Mouse (Mus musculus): ENCODE measurements around the gene Chic2. TPM values are rescaled to one million over a fixed set of nuclear protein-coding genes. Genes with fewer than 3 reads are reported as not detected.
A peak's percentile ranks its signal among the peaks of the same experiment; 100 is the strongest.

Gene Chic2
- polyA plus RNA-seq, 1 experiment from 2014 or later, result 45.3 TPM

DNA sequence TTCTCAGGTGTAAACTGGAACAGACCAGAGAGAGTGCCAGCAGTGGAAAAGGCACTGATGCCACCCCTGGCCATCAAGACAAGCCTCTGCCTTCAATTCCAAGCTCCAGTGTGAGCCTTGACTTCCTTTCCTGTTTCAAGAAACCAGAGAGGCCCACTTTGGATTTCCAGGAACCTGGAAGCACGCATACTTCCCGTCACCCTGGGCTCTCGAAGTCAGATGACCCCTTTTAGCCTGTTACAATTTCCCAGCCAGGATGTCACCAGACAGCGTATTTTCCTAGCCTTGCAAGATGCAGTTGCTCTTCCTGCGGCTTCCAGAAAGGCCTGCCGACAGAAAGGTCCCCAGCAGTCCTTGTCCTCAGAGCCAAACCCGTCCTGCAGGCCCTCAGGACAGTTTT is 65.0 kb downstream of the Chic2 start:
- ATAC-seq (ENCODE audit: low FRiP score, low TSS enrichment) (no peak), DNase-seq (peak; percentile 16)
- no peaks in the 10 kb centered on the region for H3K9me3 ChIP-seq (ENCODE audit: control insufficient read depth, low read length)
- H3K4me2 ChIP-seq (ENCODE audit: low read length), result no peak overlapping the region; the same call in 1 of the 2 replicates
- H3K36me3 ChIP-seq (ENCODE audit: control insufficient read depth, insufficient read depth, low read length), result no peaks in the 10 kb centered on the region
- no peak overlapping the region for H3K27ac ChIP-seq (replicated peaks; ENCODE audit: low read depth, low read length)
- peaks cover 16% of the 10 kb centered on the region for H3K4me1 ChIP-seq (ENCODE audit: control insufficient read depth, insufficient read depth, low read length)
- H3K27me3 ChIP-seq (ENCODE audit: control insufficient read depth, insufficient read depth, low read length), result peaks cover 96% of the 10 kb centered on the region
- H3K9ac ChIP-seq (replicated peaks; ENCODE audit: low read length), result no peak overlapping the region
- 19% methylated on average over 7 of the region's 7 CpGs for WGBS
- no peak overlapping the region for H3K4me3 ChIP-seq (replicated peaks; ENCODE audit: low read depth, low read length)

DNA sequence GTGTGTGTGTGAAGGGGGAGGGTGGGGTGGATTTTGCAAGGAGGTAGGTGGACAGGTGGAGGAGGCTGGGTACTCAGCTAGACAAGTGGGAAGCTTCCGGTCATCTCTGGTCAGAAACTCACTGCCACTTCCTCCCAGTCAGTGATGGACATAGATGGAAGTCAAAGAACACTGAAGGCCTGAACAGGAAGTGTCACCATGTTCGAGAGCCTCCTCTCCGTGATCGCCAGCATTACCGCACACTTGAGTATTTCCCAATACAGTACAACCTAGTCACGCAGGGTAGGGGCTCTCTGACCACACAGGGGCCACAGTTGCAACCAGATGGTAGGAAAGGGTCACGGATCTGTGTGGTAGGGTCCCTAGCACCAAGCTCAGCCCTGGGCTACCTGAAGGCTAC is 69.1 kb downstream of the Chic2 start:
- no peaks in the 10 kb centered on the region for H3K36me3 ChIP-seq (ENCODE audit: control insufficient read depth, insufficient read depth, low read length)
- H3K27me3 ChIP-seq (ENCODE audit: control insufficient read depth, insufficient read depth, low read length), result peaks cover 98% of the 10 kb centered on the region
- H3K4me2 ChIP-seq (ENCODE audit: low read length), result no peak overlapping the region
- no peak overlapping the region for H3K27ac ChIP-seq (replicated peaks; ENCODE audit: low read depth, low read length)
- H3K4me1 ChIP-seq (ENCODE audit: control insufficient read depth, insufficient read depth, low read length), result peaks cover 9% of the 10 kb centered on the region
- ATAC-seq (ENCODE audit: low FRiP score, low TSS enrichment) (no peak), DNase-seq (no peak)
- H3K9me3 ChIP-seq (ENCODE audit: control insufficient read depth, low read length), result no peaks in the 10 kb centered on the region
- H3K9ac ChIP-seq (replicated peaks; ENCODE audit: low read length), result no peak overlapping the region
- H3K4me3 ChIP-seq (replicated peaks; ENCODE audit: low read depth, low read length), result no peak overlapping the region
- 92% methylated on average over 7 of the region's 7 CpGs for WGBS

DNA sequence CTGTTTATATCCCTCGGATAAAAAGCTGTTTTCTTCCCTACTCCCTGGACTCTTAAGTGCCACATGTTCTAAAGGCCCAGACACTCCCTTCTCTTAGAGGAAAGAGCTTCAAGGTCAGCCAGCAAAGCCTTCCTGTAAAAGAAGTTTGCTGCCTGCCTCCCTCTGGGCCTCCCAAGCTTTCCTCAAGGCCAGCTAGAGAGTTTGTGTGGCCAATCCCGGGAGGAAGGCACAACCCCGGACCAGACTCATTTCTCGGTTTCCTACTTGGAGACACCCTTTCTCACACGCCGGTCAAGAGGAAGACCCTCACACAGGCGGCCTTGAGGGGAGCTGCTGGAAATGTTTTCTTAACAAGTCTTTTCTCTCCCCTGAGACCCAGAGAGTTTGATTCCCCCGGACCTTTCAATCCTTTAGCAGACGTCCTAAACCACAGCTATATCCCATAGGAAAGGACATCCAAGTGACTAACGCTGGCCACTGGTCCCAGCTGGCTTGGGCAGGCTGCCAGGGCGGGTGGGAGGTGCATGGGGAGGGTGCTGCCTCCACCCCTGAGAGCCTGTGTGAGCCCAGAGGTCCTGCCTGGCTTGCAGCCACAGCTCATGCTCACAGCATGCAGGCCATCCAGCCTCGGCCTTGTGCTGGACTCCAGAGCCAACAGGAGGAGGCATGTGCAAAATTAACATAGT is 69.7 kb downstream of the Chic2 start:
- Histone ChIP-seq H3K4me2 (ENCODE audit: low read length) (no peak overlapping the region), H3K4me1 (ENCODE audit: control insufficient read depth, insufficient read depth, low read length) (peaks cover 3% of the 10 kb centered on the region), H3K27ac (replicated peaks; ENCODE audit: low read depth, low read length) (no peak overlapping the region), H3K36me3 (ENCODE audit: control insufficient read depth, insufficient read depth, low read length) (no peaks in the 10 kb centered on the region), H3K9ac (replicated peaks; ENCODE audit: low read length) (no peak overlapping the region), H3K4me3 (replicated peaks; ENCODE audit: low read depth, low read length) (no peak overlapping the region), H3K27me3 (ENCODE audit: control insufficient read depth, insufficient read depth, low read length) (peaks cover 92% of the 10 kb centered on the region), H3K9me3 (ENCODE audit: control insufficient read depth, low read length) (no peaks in the 10 kb centered on the region)
- ATAC-seq (ENCODE audit: low FRiP score, low TSS enrichment), result no peak
- 52% methylated on average over 12 of the region's 12 CpGs for WGBS
- DNase-seq, result peak; percentile 26

DNA sequence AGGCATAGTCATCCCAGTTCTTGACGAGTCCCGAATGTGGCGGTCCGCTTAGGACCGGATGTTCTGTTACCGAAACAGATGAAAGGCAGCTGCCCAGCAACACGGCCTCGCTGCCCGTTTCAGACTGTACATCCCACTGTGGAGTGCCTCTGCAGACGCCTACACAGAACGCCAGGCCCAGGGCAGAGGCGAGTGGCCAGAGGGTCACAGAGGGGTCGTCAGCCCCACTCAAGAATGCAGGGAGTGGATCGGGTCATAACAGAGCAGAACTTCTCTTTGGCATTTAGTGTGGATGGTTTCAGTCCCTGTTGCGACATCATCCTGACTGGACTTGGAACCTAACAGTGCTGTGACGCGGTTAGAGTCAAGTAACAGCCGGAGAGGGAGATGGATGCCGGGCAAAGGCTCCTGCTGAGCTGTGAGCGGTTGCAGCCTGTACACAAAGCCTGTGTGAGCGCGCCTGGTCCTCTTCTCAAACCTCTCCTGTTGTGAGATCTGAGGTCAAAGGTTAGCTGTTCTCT is 70.5 kb downstream of the Chic2 start:
- DNase-seq, result no peak
- Histone ChIP-seq H3K9me3 (ENCODE audit: control insufficient read depth, low read length) (no peaks in the 10 kb centered on the region), H3K4me2 (ENCODE audit: low read length) (no peak overlapping the region), H3K9ac (replicated peaks; ENCODE audit: low read length) (no peak overlapping the region), H3K27ac (replicated peaks; ENCODE audit: low read depth, low read length) (no peak overlapping the region), H3K36me3 (ENCODE audit: control insufficient read depth, insufficient read depth, low read length) (no peaks in the 10 kb centered on the region), H3K4me3 (replicated peaks; ENCODE audit: low read depth, low read length) (no peak overlapping the region), H3K4me1 (ENCODE audit: control insufficient read depth, insufficient read depth, low read length) (no peaks in the 10 kb centered on the region), H3K27me3 (ENCODE audit: control insufficient read depth, insufficient read depth, low read length) (peaks cover 92% of the 10 kb centered on the region)
- WGBS, result 57% methylated on average over 22 of the region's 22 CpGs
- no peak for ATAC-seq (ENCODE audit: low FRiP score, low TSS enrichment)

GRCm38 (mm10) chr5:74971418-74971817 is 73.2 kb downstream of the Chic2 start:
- no peak overlapping the region for H3K27ac ChIP-seq (replicated peaks; ENCODE audit: low read depth, low read length)
- no peaks in the 10 kb centered on the region for H3K36me3 ChIP-seq (ENCODE audit: control insufficient read depth, insufficient read depth, low read length)
- H3K9me3 ChIP-seq (ENCODE audit: control insufficient read depth, low read length), result no peaks in the 10 kb centered on the region
- H3K4me1 ChIP-seq (ENCODE audit: control insufficient read depth, insufficient read depth, low read length), result no peaks in the 10 kb centered on the region
- H3K9ac ChIP-seq (replicated peaks; ENCODE audit: low read length), result no peak overlapping the region
- H3K27me3 ChIP-seq (ENCODE audit: control insufficient read depth, insufficient read depth, low read length), result peaks cover 78% of the 10 kb centered on the region
- ATAC-seq (ENCODE audit: low FRiP score, low TSS enrichment) (no peak), DNase-seq (no peak)
- 65% methylated on average over 7 of the region's 7 CpGs for WGBS
- H3K4me2 ChIP-seq (ENCODE audit: low read length), result no peak overlapping the region
- H3K4me3 ChIP-seq (replicated peaks; ENCODE audit: low read depth, low read length), result no peak overlapping the region

GRCm38 (mm10) chr5:74969341-74969740 is 75.2 kb downstream of the Chic2 start:
- 90% methylated on average over 6 of the region's 6 CpGs for WGBS
- Histone ChIP-seq H3K27ac (replicated peaks; ENCODE audit: low read depth, low read length) (no peak overlapping the region), H3K4me2 (ENCODE audit: low read length) (no peak overlapping the region), H3K4me3 (replicated peaks; ENCODE audit: low read depth, low read length) (no peak overlapping the region), H3K36me3 (ENCODE audit: control insufficient read depth, insufficient read depth, low read length) (no peaks in the 10 kb centered on the region), H3K27me3 (ENCODE audit: control insufficient read depth, insufficient read depth, low read length) (peaks cover 75% of the 10 kb centered on the region), H3K9ac (replicated peaks; ENCODE audit: low read length) (no peak overlapping the region), H3K9me3 (ENCODE audit: control insufficient read depth, low read length) (no peaks in the 10 kb centered on the region), H3K4me1 (ENCODE audit: control insufficient read depth, insufficient read depth, low read length) (no peaks in the 10 kb centered on the region)
- DNase-seq (no peak), ATAC-seq (ENCODE audit: low FRiP score, low TSS enrichment) (no peak)

- Histone ChIP-seq H3K4me3 (replicated peaks; ENCODE audit: low read depth, low read length) (no peak overlapping the region), H3K4me2 (ENCODE audit: low read length) (no peak overlapping the region), H3K27ac (replicated peaks; ENCODE audit: low read depth, low read length) (no peak overlapping the region), H3K4me1 (ENCODE audit: control insufficient read depth, insufficient read depth, low read length) (no peaks in the 10 kb centered on the region), H3K36me3 (ENCODE audit: control insufficient read depth, insufficient read depth, low read length) (no peaks in the 10 kb centered on the region), H3K9ac (replicated peaks; ENCODE audit: low read length) (no peak overlapping the region), H3K27me3 (ENCODE audit: control insufficient read depth, insufficient read depth, low read length) (peaks cover 75% of the 10 kb centered on the region), H3K9me3 (ENCODE audit: control insufficient read depth, low read length) (no peaks in the 10 kb centered on the region)
- DNase-seq (no peak), ATAC-seq (ENCODE audit: low FRiP score, low TSS enrichment) (no peak)
- WGBS, result 90% methylated on average over 3 of the region's 3 CpGs
These were observed 76.7 kb downstream of the Chic2 start for GRCm38 (mm10) chr5:74967882-74968281.

- H3K27me3 ChIP-seq (ENCODE audit: control insufficient read depth, insufficient read depth, low read length), result peaks cover 75% of the 10 kb centered on the region
- no peaks in the 10 kb centered on the region for H3K4me1 ChIP-seq (ENCODE audit: control insufficient read depth, insufficient read depth, low read length)
- no peaks in the 10 kb centered on the region for H3K9me3 ChIP-seq (ENCODE audit: control insufficient read depth, low read length)
- DNase-seq (peak; percentile 51), ATAC-seq (ENCODE audit: low FRiP score, low TSS enrichment) (no peak)
- H3K27ac ChIP-seq (replicated peaks; ENCODE audit: low read depth, low read length), result no peak overlapping the region
- no peak overlapping the region for H3K4me2 ChIP-seq (ENCODE audit: low read length)
- 39% methylated on average over 10 of the region's 10 CpGs for WGBS
- no peaks in the 10 kb centered on the region for H3K36me3 ChIP-seq (ENCODE audit: control insufficient read depth, insufficient read depth, low read length)
- H3K4me3 ChIP-seq (replicated peaks; ENCODE audit: low read depth, low read length), result no peak overlapping the region
- no peak overlapping the region for H3K9ac ChIP-seq (replicated peaks; ENCODE audit: low read length)
These were observed 77.7 kb downstream of the Chic2 start for GRCm38 (mm10) chr5:74966891-74967290.

GRCm38 (mm10) chr5:74962771-74963170 is 81.8 kb downstream of the Chic2 start:
- ATAC-seq (ENCODE audit: low FRiP score, low TSS enrichment), result no peak
- Histone ChIP-seq H3K9ac (replicated peaks; ENCODE audit: low read length) (no peak overlapping the region), H3K4me2 (ENCODE audit: low read length) (no peak overlapping the region), H3K4me1 (ENCODE audit: control insufficient read depth, insufficient read depth, low read length) (no peaks in the 10 kb centered on the region), H3K9me3 (ENCODE audit: control insufficient read depth, low read length) (no peaks in the 10 kb centered on the region), H3K4me3 (replicated peaks; ENCODE audit: low read depth, low read length) (no peak overlapping the region), H3K27me3 (ENCODE audit: control insufficient read depth, insufficient read depth, low read length) (peaks cover 82% of the 10 kb centered on the region), H3K27ac (replicated peaks; ENCODE audit: low read depth, low read length) (no peak overlapping the region), H3K36me3 (ENCODE audit: control insufficient read depth, insufficient read depth, low read length) (no peaks in the 10 kb centered on the region)
- WGBS, result 85% methylated on average over 5 of the region's 5 CpGs
- DNase-seq, result no peak

Measured in midbrain, embryonic 14.5 days (tissue).